Mouse (Mus musculus): ENCODE data around the gene Oxct2a. TPM values are rescaled to one million over a fixed set of nuclear protein-coding genes. Genes with fewer than 3 reads are reported as not detected.

The Oxct2a gene
- polyA plus RNA-seq (2015; fragmentation: Nextera tagmentation; extraction: Ambion mirVana) = not detected in 2 replicates

GRCm38 (mm10) chr4:123323534-123323933 is at the start of gene Oxct2a:
Gene Oxct2a, minus strand, starts transcription at chr4:123323634.
- Histone ChIP-seq H3K9ac (no peak within 1 kb of the TSS), H3K27ac (no peak within 1 kb of the TSS), H3K4me3 (peak within 1 kb of the TSS; percentile 26), H3K4me1 (no peaks in the 10 kb centered on the region), H3K27me3 (peaks cover 18% of the 10 kb centered on the region), H3K9me3 (no peaks in the 10 kb centered on the region), H3K36me3 (no peaks in the 10 kb centered on the region), H3K4me2 (peak within 1 kb of the TSS; percentile 48)
- no peak for ATAC-seq (ENCODE audit: borderline replicate concordance, extremely low read depth, low FRiP score, low TSS enrichment)
- 9% methylated on average over 13 of the region's 13 CpGs for WGBS

- H3K36me3 ChIP-seq = peaks cover 86% of the 10 kb centered on the region
- no peaks in the 10 kb centered on the region for H3K27me3 ChIP-seq
- H3K9ac ChIP-seq = no peak overlapping the region
- H3K4me2 ChIP-seq = no peak overlapping the region
- H3K4me3 ChIP-seq = no peak overlapping the region
- no peak for ATAC-seq (ENCODE audit: borderline replicate concordance, extremely low read depth, low FRiP score, low TSS enrichment)
- H3K9me3 ChIP-seq = no peaks in the 10 kb centered on the region
- 96% methylated on average over 4 of the region's 4 CpGs for WGBS
- H3K4me1 ChIP-seq = no peaks in the 10 kb centered on the region
- H3K27ac ChIP-seq = no peak overlapping the region
Observed at GRCm38 (mm10) chr4:123363555-123363954, 40.1 kb upstream of the Oxct2a start.

GRCm38 (mm10) chr4:123360771-123361170 is 37.3 kb upstream of the Oxct2a start:
- H3K9me3 ChIP-seq = no peaks in the 10 kb centered on the region
- no peak overlapping the region for H3K4me3 ChIP-seq
- no peak overlapping the region for H3K9ac ChIP-seq
- no peak overlapping the region for H3K4me2 ChIP-seq
- H3K27ac ChIP-seq = no peak overlapping the region
- WGBS = 94% methylated on average over 12 of the region's 12 CpGs
- H3K36me3 ChIP-seq = peaks cover 79% of the 10 kb centered on the region
- no peak for ATAC-seq (ENCODE audit: borderline replicate concordance, extremely low read depth, low FRiP score, low TSS enrichment)
- no peaks in the 10 kb centered on the region for H3K27me3 ChIP-seq
- H3K4me1 ChIP-seq = no peaks in the 10 kb centered on the region

GRCm38 (mm10) chr4:123358613-123359012 is 35.2 kb upstream of the Oxct2a start:
- Histone ChIP-seq H3K36me3 (peaks cover 81% of the 10 kb centered on the region), H3K4me2 (no peak overlapping the region), H3K9ac (no peak overlapping the region), H3K9me3 (no peaks in the 10 kb centered on the region), H3K4me1 (no peaks in the 10 kb centered on the region), H3K4me3 (no peak overlapping the region), H3K27me3 (no peaks in the 10 kb centered on the region), H3K27ac (no peak overlapping the region)
- ATAC-seq (ENCODE audit: borderline replicate concordance, extremely low read depth, low FRiP score, low TSS enrichment) = no peak
- 87% methylated on average over 7 of the region's 7 CpGs for WGBS

GRCm38 (mm10) chr4:123355941-123356340 is 32.5 kb upstream of the Oxct2a start:
- Histone ChIP-seq H3K9ac (no peak overlapping the region), H3K27ac (no peak overlapping the region), H3K27me3 (no peaks in the 10 kb centered on the region), H3K4me1 (no peaks in the 10 kb centered on the region), H3K4me3 (no peak overlapping the region), H3K36me3 (peaks cover 82% of the 10 kb centered on the region), H3K9me3 (no peaks in the 10 kb centered on the region), H3K4me2 (no peak overlapping the region)
- WGBS = 77% methylated on average over 8 of the region's 8 CpGs
- no peak for ATAC-seq (ENCODE audit: borderline replicate concordance, extremely low read depth, low FRiP score, low TSS enrichment)

- no peaks in the 10 kb centered on the region for H3K27me3 ChIP-seq
- no peak overlapping the region for H3K4me2 ChIP-seq
- H3K4me3 ChIP-seq = no peak overlapping the region
- ATAC-seq (ENCODE audit: borderline replicate concordance, extremely low read depth, low FRiP score, low TSS enrichment) = no peak
- 89% methylated on average over 9 of the region's 10 CpGs for whole genome bisulfite sequencing
- H3K36me3 ChIP-seq = peaks cover 82% of the 10 kb centered on the region
- no peak overlapping the region for H3K27ac ChIP-seq
- no peaks in the 10 kb centered on the region for H3K4me1 ChIP-seq
- H3K9me3 ChIP-seq = no peaks in the 10 kb centered on the region
- no peak overlapping the region for H3K9ac ChIP-seq
Observed at GRCm38 (mm10) chr4:123353271-123353877, 29.9 kb upstream of the Oxct2a start.

DNA sequence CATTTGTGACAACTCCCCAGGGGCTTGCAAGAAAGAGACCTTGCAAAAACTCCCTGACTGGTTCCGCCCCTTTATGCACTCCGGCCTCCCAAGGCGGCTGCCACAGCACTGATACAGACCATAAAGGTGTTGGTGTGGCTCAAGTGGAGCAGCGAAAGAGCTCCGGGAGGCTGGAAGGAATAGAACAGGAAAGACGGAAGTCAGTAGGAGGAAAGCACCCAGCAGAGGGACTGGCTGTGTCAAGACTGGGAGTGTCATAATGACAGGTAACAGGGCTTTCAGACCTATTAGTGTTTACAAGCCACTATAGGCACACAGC is 20.0 kb upstream of the Oxct2a start:
- peak; percentile 3; the same call in 1 of the 2 replicates for ATAC-seq (ENCODE audit: borderline replicate concordance, extremely low read depth, low FRiP score, low TSS enrichment)

DNA sequence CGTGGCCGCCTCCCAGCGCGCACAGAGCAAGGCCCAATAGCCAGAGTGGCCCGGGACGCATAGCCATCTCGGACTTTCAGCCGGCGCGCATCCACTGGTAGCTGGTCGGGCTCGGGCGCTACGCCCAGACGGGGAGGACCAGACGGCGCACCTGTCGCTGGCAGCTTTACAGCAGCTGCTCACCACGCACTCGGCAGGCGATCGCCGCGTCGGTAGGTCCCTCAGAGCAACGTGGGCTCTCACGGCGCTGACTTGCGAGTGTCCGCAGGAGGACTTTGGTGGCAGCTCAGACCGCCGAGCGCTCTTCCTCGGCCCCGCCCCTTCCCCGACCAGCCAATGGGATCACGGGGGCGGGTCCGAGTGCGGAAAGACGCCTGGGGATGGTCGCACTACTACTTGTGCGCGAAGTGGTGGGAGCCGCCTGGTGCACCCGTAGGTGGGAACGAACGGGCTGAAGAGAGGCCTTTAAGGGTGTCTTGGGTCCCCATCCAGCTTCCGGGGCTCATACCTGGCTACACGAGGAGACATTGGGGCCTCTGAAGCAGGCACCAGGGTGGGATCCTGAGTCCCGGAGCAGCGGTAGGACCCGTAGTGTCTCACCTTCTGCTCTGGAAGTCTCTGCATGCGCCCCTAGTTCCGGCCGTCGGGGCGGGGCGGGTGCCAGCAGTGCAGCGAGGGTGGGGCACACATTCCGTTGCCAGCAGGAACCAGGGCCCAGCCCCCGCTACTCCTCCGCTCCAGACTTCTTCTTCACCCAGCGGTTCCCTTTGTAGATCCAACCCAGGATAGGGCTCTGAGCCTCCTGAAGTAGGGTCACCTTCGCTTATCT is 19.4 kb upstream of the Oxct2a start, which contains the start of gene Bmp8a:
TSS of gene Bmp8a (minus strand) at position 611 of the 829 bp plus-strand sequence.
- peaks cover 18% of the 10 kb centered on the region for H3K4me1 ChIP-seq
- peaks cover 43% of the 10 kb centered on the region for H3K27me3 ChIP-seq
- H3K27ac ChIP-seq = no peak within 1 kb of the TSS
- no peaks in the 10 kb centered on the region for H3K36me3 ChIP-seq
- ATAC-seq (ENCODE audit: borderline replicate concordance, extremely low read depth, low FRiP score, low TSS enrichment) = peak; percentile 91
- peak within 1 kb of the TSS; percentile 94 for H3K4me2 ChIP-seq
- WGBS = under 1% methylated on average over 65 of the region's 65 CpGs
- H3K9me3 ChIP-seq = no peaks in the 10 kb centered on the region
- peak within 1 kb of the TSS; percentile 52 for H3K4me3 ChIP-seq
- H3K9ac ChIP-seq = 0 out of 2 replicates have a peak within 1 kb of the TSS, but pooled peaks have one; percentile 5

More for the DNA sequence above, 20.0 kb upstream of the Oxct2a start:
- peak overlapping the region; percentile 94 for H3K4me2 ChIP-seq
- H3K4me1 ChIP-seq = peaks cover 18% of the 10 kb centered on the region
- H3K27me3 ChIP-seq = peaks cover 43% of the 10 kb centered on the region
- H3K9me3 ChIP-seq = no peaks in the 10 kb centered on the region
- no peak overlapping the region for H3K9ac ChIP-seq
- 2% methylated on average over 6 of the region's 6 CpGs for WGBS
- H3K4me3 ChIP-seq = peak overlapping the region; percentile 52
- H3K36me3 ChIP-seq = peaks cover 1% of the 10 kb centered on the region; the same call in 1 of the 2 replicates
- no peak overlapping the region for H3K27ac ChIP-seq

GRCm38 (mm10) chr4:123342091-123342641 is 18.7 kb upstream of the Oxct2a start:
- H3K4me1 ChIP-seq = peaks cover 18% of the 10 kb centered on the region
- no peaks in the 10 kb centered on the region for H3K9me3 ChIP-seq
- peak overlapping the region; percentile 94 for H3K4me2 ChIP-seq
- no peak overlapping the region for H3K9ac ChIP-seq
- no peak overlapping the region for H3K27ac ChIP-seq
- no peaks in the 10 kb centered on the region for H3K36me3 ChIP-seq
- 3% methylated on average over 43 of the region's 43 CpGs for WGBS
- H3K4me3 ChIP-seq = peak overlapping the region; percentile 52
- peaks cover 43% of the 10 kb centered on the region for H3K27me3 ChIP-seq
- no peak for ATAC-seq (ENCODE audit: borderline replicate concordance, extremely low read depth, low FRiP score, low TSS enrichment)

GRCm38 (mm10) chr4:123340232-123340631 is 16.8 kb upstream of the Oxct2a start:
- no peak overlapping the region for H3K4me2 ChIP-seq
- no peak overlapping the region for H3K4me3 ChIP-seq
- ATAC-seq (ENCODE audit: borderline replicate concordance, extremely low read depth, low FRiP score, low TSS enrichment) = no peak
- peaks cover 43% of the 10 kb centered on the region for H3K27me3 ChIP-seq
- no peaks in the 10 kb centered on the region for H3K36me3 ChIP-seq
- no peak overlapping the region for H3K27ac ChIP-seq
- H3K9me3 ChIP-seq = no peaks in the 10 kb centered on the region
- 64% methylated on average over 5 of the region's 5 CpGs for WGBS
- peaks cover 18% of the 10 kb centered on the region for H3K4me1 ChIP-seq
- H3K9ac ChIP-seq = no peak overlapping the region

DNA sequence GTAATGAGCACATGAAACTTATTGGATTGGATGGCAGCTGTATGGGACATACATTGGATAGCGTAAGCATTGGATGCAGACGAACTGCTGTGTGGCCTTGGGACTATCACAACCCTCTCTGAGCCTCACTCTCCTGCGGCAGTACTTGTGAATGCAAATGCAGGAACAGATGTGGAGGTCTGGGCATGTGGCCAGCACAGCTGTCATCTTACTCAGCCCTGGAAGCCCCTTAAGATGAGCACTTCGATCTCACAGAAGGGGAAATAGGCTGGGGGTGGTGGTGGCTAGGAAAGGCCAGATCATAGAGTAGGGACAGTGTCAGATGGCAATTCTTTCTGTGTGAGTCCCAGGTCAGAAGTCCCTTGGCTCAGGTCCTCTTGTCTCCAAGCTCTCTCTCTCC is 14.3 kb upstream of the Oxct2a start:
- H3K27ac ChIP-seq = no peak overlapping the region
- no peaks in the 10 kb centered on the region for H3K9me3 ChIP-seq
- H3K4me3 ChIP-seq = no peak overlapping the region
- no peak overlapping the region for H3K4me2 ChIP-seq
- ATAC-seq (ENCODE audit: borderline replicate concordance, extremely low read depth, low FRiP score, low TSS enrichment) = no peak
- WGBS = 62% methylated on average over 4 of the region's 4 CpGs
- H3K36me3 ChIP-seq = no peaks in the 10 kb centered on the region
- H3K9ac ChIP-seq = no peak overlapping the region
- H3K27me3 ChIP-seq = peaks cover 28% of the 10 kb centered on the region
- peaks cover 8% of the 10 kb centered on the region for H3K4me1 ChIP-seq
